Mouse (Mus musculus): ENCODE measurements around the gene Rnf144a. TPM values are rescaled to one million over a fixed set of nuclear protein-coding genes. Genes with fewer than 3 reads are reported as not detected.

The Rnf144a gene
- polyA plus RNA-seq, 1 experiment from 2014 or later = 5.0 TPM

GRCm38 (mm10) chr12:26376541-26377323, 38.3 kb downstream of the Rnf144a start:
- no peak overlapping the region for H3K4me3 ChIP-seq (ENCODE audit: low read depth, low read length)
- H3K36me3 ChIP-seq (ENCODE audit: control insufficient read depth, insufficient read depth, low read length) = no peaks in the 10 kb centered on the region
- H3K4me2 ChIP-seq (replicated peaks; ENCODE audit: low read depth) = no peak overlapping the region
- ATAC-seq (ENCODE audit: low FRiP score, low TSS enrichment) (no peak), DNase-seq (ENCODE audit: low spot score) (no peak)
- no peak overlapping the region for H3K27ac ChIP-seq (replicated peaks)
- no peaks in the 10 kb centered on the region for H3K9me3 ChIP-seq (ENCODE audit: control insufficient read depth, low read length)
- 70% methylated on average over 8 of the region's 8 CpGs for WGBS
- TF ChIP-seq CTCF (IDR thresholded peaks at IDR 0.05; ENCODE audit: low read depth) = no peak
- no peak for TF ChIP-seq EP300 (optimal IDR thresholded peaks at IDR 0.05)
- no peaks in the 10 kb centered on the region for H3K4me1 ChIP-seq (replicated peaks; ENCODE audit: control insufficient read depth, insufficient read depth)
- H3K27me3 ChIP-seq (ENCODE audit: control insufficient read depth, insufficient read depth, low read length) = no peaks in the 10 kb centered on the region
- H3K9ac ChIP-seq (ENCODE audit: low read length) = no peak overlapping the region

GRCm38 (mm10) chr12:26373721-26374120, 41.3 kb downstream of the Rnf144a start:
- Histone ChIP-seq H3K4me2 (replicated peaks; ENCODE audit: low read depth) (no peak overlapping the region), H3K9me3 (ENCODE audit: control insufficient read depth, low read length) (no peaks in the 10 kb centered on the region), H3K4me3 (ENCODE audit: low read depth, low read length) (no peak overlapping the region), H3K27ac (replicated peaks) (no peak overlapping the region), H3K27me3 (ENCODE audit: control insufficient read depth, insufficient read depth, low read length) (no peaks in the 10 kb centered on the region), H3K9ac (ENCODE audit: low read length) (no peak overlapping the region), H3K36me3 (ENCODE audit: control insufficient read depth, insufficient read depth, low read length) (no peaks in the 10 kb centered on the region), H3K4me1 (replicated peaks; ENCODE audit: control insufficient read depth, insufficient read depth) (no peaks in the 10 kb centered on the region)
- 72% methylated on average over 7 of the region's 7 CpGs for WGBS
- ATAC-seq (ENCODE audit: low FRiP score, low TSS enrichment) = no peak
- DNase-seq (ENCODE audit: low spot score) = no peak
- TF ChIP-seq CTCF (IDR thresholded peaks at IDR 0.05; ENCODE audit: low read depth) (no peak), EP300 (optimal IDR thresholded peaks at IDR 0.05) (no peak)

GRCm38 (mm10) chr12:26370004-26370403, 45.0 kb downstream of the Rnf144a start:
- DNase-seq (ENCODE audit: low spot score) (no peak), ATAC-seq (ENCODE audit: low FRiP score, low TSS enrichment) (no peak)
- no peaks in the 10 kb centered on the region for H3K36me3 ChIP-seq (ENCODE audit: control insufficient read depth, insufficient read depth, low read length)
- H3K9me3 ChIP-seq (ENCODE audit: control insufficient read depth, low read length) = no peaks in the 10 kb centered on the region
- no peaks in the 10 kb centered on the region for H3K27me3 ChIP-seq (ENCODE audit: control insufficient read depth, insufficient read depth, low read length)
- H3K27ac ChIP-seq (replicated peaks) = no peak overlapping the region
- H3K4me1 ChIP-seq (replicated peaks; ENCODE audit: control insufficient read depth, insufficient read depth) = no peaks in the 10 kb centered on the region
- no peak overlapping the region for H3K4me2 ChIP-seq (replicated peaks; ENCODE audit: low read depth)
- H3K4me3 ChIP-seq (ENCODE audit: low read depth, low read length) = no peak overlapping the region
- 81% methylated on average over 8 of the region's 8 CpGs for WGBS
- TF ChIP-seq CTCF (IDR thresholded peaks at IDR 0.05; ENCODE audit: low read depth) = no peak
- TF ChIP-seq EP300 (optimal IDR thresholded peaks at IDR 0.05) = no peak
- H3K9ac ChIP-seq (ENCODE audit: low read length) = no peak overlapping the region

GRCm38 (mm10) chr12:26367361-26367760, 47.7 kb downstream of the Rnf144a start:
- Histone ChIP-seq H3K36me3 (ENCODE audit: control insufficient read depth, insufficient read depth, low read length) (no peaks in the 10 kb centered on the region), H3K4me3 (ENCODE audit: low read depth, low read length) (no peak overlapping the region), H3K4me1 (replicated peaks; ENCODE audit: control insufficient read depth, insufficient read depth) (no peaks in the 10 kb centered on the region), H3K27me3 (ENCODE audit: control insufficient read depth, insufficient read depth, low read length) (no peaks in the 10 kb centered on the region), H3K9me3 (ENCODE audit: control insufficient read depth, low read length) (no peaks in the 10 kb centered on the region), H3K27ac (replicated peaks) (no peak overlapping the region), H3K4me2 (replicated peaks; ENCODE audit: low read depth) (no peak overlapping the region), H3K9ac (ENCODE audit: low read length) (no peak overlapping the region)
- no peak for TF ChIP-seq CTCF (IDR thresholded peaks at IDR 0.05; ENCODE audit: low read depth)
- no peak for TF ChIP-seq EP300 (optimal IDR thresholded peaks at IDR 0.05)
- 77% methylated on average over 2 of the region's 2 CpGs for WGBS
- ATAC-seq (ENCODE audit: low FRiP score, low TSS enrichment) = no peak
- no peak for DNase-seq (ENCODE audit: low spot score)

- ATAC-seq (ENCODE audit: low FRiP score, low TSS enrichment) = no peak
- H3K4me3 ChIP-seq (ENCODE audit: low read depth, low read length) = no peak overlapping the region
These were observed 48.7 kb downstream of the Rnf144a start for GRCm38 (mm10) chr12:26366372-26366771.

GRCm38 (mm10) chr12:26365531-26366315, 49.3 kb downstream of the Rnf144a start:
- TF ChIP-seq EP300 (optimal IDR thresholded peaks at IDR 0.05) = no peak
- TF ChIP-seq CTCF (IDR thresholded peaks at IDR 0.05; ENCODE audit: low read depth) = no peak
- ATAC-seq (ENCODE audit: low FRiP score, low TSS enrichment) = no peak
- Histone ChIP-seq H3K4me3 (ENCODE audit: low read depth, low read length) (no peak overlapping the region), H3K27me3 (ENCODE audit: control insufficient read depth, insufficient read depth, low read length) (no peaks in the 10 kb centered on the region), H3K36me3 (ENCODE audit: control insufficient read depth, insufficient read depth, low read length) (no peaks in the 10 kb centered on the region), H3K9ac (ENCODE audit: low read length) (no peak overlapping the region), H3K4me1 (replicated peaks; ENCODE audit: control insufficient read depth, insufficient read depth) (no peaks in the 10 kb centered on the region), H3K4me2 (replicated peaks; ENCODE audit: low read depth) (no peak overlapping the region), H3K9me3 (ENCODE audit: control insufficient read depth, low read length) (no peaks in the 10 kb centered on the region), H3K27ac (replicated peaks) (no peak overlapping the region)
- no peak for DNase-seq (ENCODE audit: low spot score)
- WGBS = 79% methylated on average over 3 of the region's 3 CpGs

More at GRCm38 (mm10) chr12:26366372-26366771, 48.7 kb downstream of the Rnf144a start:
- DNase-seq (ENCODE audit: low spot score) = no peak
- no peaks in the 10 kb centered on the region for H3K27me3 ChIP-seq (ENCODE audit: control insufficient read depth, insufficient read depth, low read length)
- no peak for TF ChIP-seq CTCF (IDR thresholded peaks at IDR 0.05; ENCODE audit: low read depth)
- no peak for TF ChIP-seq EP300 (optimal IDR thresholded peaks at IDR 0.05)
- no peaks in the 10 kb centered on the region for H3K9me3 ChIP-seq (ENCODE audit: control insufficient read depth, low read length)
- H3K4me1 ChIP-seq (replicated peaks; ENCODE audit: control insufficient read depth, insufficient read depth) = no peaks in the 10 kb centered on the region
- no peak overlapping the region for H3K4me2 ChIP-seq (replicated peaks; ENCODE audit: low read depth)
- no peak overlapping the region for H3K27ac ChIP-seq (replicated peaks)
- H3K9ac ChIP-seq (ENCODE audit: low read length) = no peak overlapping the region
- WGBS = 90% methylated on average over 4 of the region's 4 CpGs
- no peaks in the 10 kb centered on the region for H3K36me3 ChIP-seq (ENCODE audit: control insufficient read depth, insufficient read depth, low read length)
